Mouse (Mus musculus) midbrain, embryonic 14.5 days (tissue): ENCODE measurements around the gene 6030468B19Rik. TPM values are rescaled to one million over a fixed set of nuclear protein-coding genes. Genes with fewer than 3 reads are reported as not detected.
"Not testable (repeated sequence)": the region's sequence is repeated elsewhere in the genome, so short reads cannot be mapped to it uniquely, and the experiment has no call there.

ENCODE experiments used
- ATAC-seq: fragments of 200-750 bp; cut with Nextera tagmentation; 2 replicates; pipeline ENCODE4 v1.8.0; 2017; ENCODE audit warnings: moderate number of reproducible peaks, moderate library complexity; ENCODE audit not compliant: low FRiP score, low TSS enrichment
- DNase-seq: peaks from one replicate; pipeline ENCODE4 v3.0.0-alpha.2; 2015
- H3K27ac ChIP-seq: fragments of 300-500 bp; sonication (generic); replicated peaks from 2 replicates; pipeline ENCODE4 v1.5.1; 2014; ENCODE audit warnings: mild to moderate bottlenecking, low read depth, low read length, moderate library complexity
- H3K27me3 ChIP-seq: fragments of 300-500 bp; sonication (generic); 2 replicates; pipeline ENCODE4 v1.6.1; 2014; ENCODE audit warnings: low read length, control low read depth, mixed read lengths; ENCODE audit not compliant: control insufficient read depth, insufficient read depth
- H3K36me3 ChIP-seq: fragments of 300-500 bp; sonication (generic); 2 replicates; pipeline ENCODE4 v1.6.1; 2014; ENCODE audit warnings: low read length, control low read depth; ENCODE audit not compliant: control insufficient read depth, insufficient read depth
- H3K4me1 ChIP-seq: fragments of 300-500 bp; sonication (generic); 2 replicates; pipeline ENCODE4 v1.6.1; 2014; ENCODE audit warnings: mild to moderate bottlenecking, antibody characterized with exemption, low read length, control low read depth; ENCODE audit not compliant: control insufficient read depth, insufficient read depth
- H3K4me2 ChIP-seq: fragments of 300-500 bp; sonication (generic); 2 replicates; pipeline ENCODE4 v1.6.1; 2014; ENCODE audit warnings: mild to moderate bottlenecking, low read length, moderate library complexity
- H3K4me3 ChIP-seq: fragments of 300-500 bp; sonication (generic); replicated peaks from 2 replicates; pipeline ENCODE4 v1.5.1; 2014; ENCODE audit warnings: low read depth, low read length
- H3K9ac ChIP-seq: fragments of 300-500 bp; sonication (generic); replicated peaks from 2 replicates; pipeline ENCODE4 v1.6.1; 2014; ENCODE audit warnings: mild to moderate bottlenecking, low read length, moderate library complexity
- H3K9me3 ChIP-seq: fragments of 300-500 bp; sonication (generic); 2 replicates; pipeline ENCODE4 v1.6.1; 2016; ENCODE audit warnings: low read length, control low read depth, mixed read lengths; ENCODE audit not compliant: control insufficient read depth
- WGBS: fragments of 180-500 bp; shearing (Covaris S2); extraction: QIAGEN DNeasy Blood & Tissue Kit; methylation state at CpG from one replicate; pipeline ENCODE4 v1.1.7; 2014; 5-methylcytosine and 5-hydroxymethylcytosine counted together
- polyA plus RNA-seq: library from polyadenylated mRNA; unstranded; fragments of >200 nt; fragmentation: Nextera tagmentation; extraction: Ambion mirVana; gene quantifications from 2 replicates; pipeline ENCODE4 v1.2.1, GENCODE M21; 2014

The 6030468B19Rik gene
- polyA plus RNA-seq, 1 experiment from 2014 or later: not detected

- ATAC-seq (no peak), DNase-seq (no peak)
- Histone ChIP-seq H3K4me2 (peak within 1 kb of the TSS; percentile 53), H3K9me3 (no peaks in the 10 kb centered on the region), H3K4me3 (peak within 1 kb of the TSS; percentile 19; the same call in 1 of the 2 replicates), H3K27ac (no peak within 1 kb of the TSS), H3K4me1 (peaks cover 20% of the 10 kb centered on the region), H3K27me3 (peaks cover 28% of the 10 kb centered on the region), H3K9ac (peak within 1 kb of the TSS; percentile 34; the same call in 1 of the 2 replicates), H3K36me3 (no peaks in the 10 kb centered on the region)
- WGBS: 43% methylated on average over 24 of the region's 24 CpGs
These were observed 15.3 kb upstream of the 6030468B19Rik start, which contains the start of the genes Tmc8 and Tmc6 for GRCm38 (mm10) chr11:117781993-117782704. TSS of gene Tmc8 (plus strand) at chr11:117782076. TSS of gene Tmc6 (minus strand) at chr11:117782198.

DNA sequence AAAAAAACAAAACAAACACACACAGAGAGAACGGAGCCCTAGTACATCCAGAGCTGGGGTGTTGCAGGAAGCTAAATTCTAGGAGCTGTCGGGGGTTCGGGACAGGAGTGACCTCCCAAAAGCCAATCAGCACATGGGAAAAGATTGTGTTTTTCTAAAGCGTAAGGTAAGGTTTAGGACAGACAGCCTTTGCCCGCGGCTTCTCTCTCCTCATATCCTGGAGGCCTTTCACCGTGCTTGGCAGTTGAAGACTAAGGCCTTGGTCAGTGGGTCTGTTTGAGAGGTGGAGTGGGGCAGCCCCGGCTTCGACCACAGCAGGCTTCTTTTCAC lies 14.8 kb upstream of the 6030468B19Rik start:
- 49% methylated on average over 9 of the region's 9 CpGs for WGBS
- peak overlapping the region; percentile 19; the same call in 1 of the 2 replicates for H3K4me3 ChIP-seq
- no peak overlapping the region for H3K27ac ChIP-seq

DNA sequence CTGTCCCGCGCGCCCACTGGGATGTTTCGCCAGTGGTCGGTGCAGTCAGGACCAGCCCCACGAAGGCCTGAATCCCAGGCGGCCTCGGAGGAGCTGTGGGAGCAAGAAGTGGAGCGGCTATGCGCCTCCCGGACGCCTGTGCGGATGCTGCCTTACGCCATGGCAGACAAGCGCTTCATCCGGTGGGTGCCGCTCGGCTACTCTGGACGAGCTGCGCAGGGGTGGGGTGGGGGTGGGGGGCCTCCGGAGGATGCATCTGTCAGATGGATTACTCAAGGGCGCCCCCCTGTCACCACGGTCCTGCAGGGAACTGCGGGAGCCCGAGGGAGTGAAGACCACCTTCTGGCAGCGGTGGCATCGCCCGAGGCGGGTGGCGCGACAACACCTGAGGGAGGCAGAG lies 14.4 kb upstream of the 6030468B19Rik start:
- Histone ChIP-seq H3K4me1 (peaks cover 20% of the 10 kb centered on the region), H3K9ac (peak overlapping the region; percentile 34; the same call in 1 of the 2 replicates), H3K36me3 (no peaks in the 10 kb centered on the region), H3K9me3 (no peaks in the 10 kb centered on the region), H3K27me3 (peaks cover 28% of the 10 kb centered on the region), H3K4me2 (peak overlapping the region; percentile 53), H3K27ac (no peak overlapping the region), H3K4me3 (peak overlapping the region; percentile 19; the same call in 1 of the 2 replicates)
- peak; percentile 86 for DNase-seq
- no peak for ATAC-seq
- WGBS: 3% methylated on average over 31 of the region's 31 CpGs

More for the DNA sequence above, 14.8 kb upstream of the 6030468B19Rik start:
- Histone ChIP-seq H3K4me1 (peaks cover 20% of the 10 kb centered on the region), H3K36me3 (no peaks in the 10 kb centered on the region), H3K27me3 (peaks cover 28% of the 10 kb centered on the region), H3K4me2 (peak overlapping the region; percentile 53), H3K9ac (peak overlapping the region; percentile 34; the same call in 1 of the 2 replicates), H3K9me3 (no peaks in the 10 kb centered on the region)
- DNase-seq (no peak), ATAC-seq (no peak)

GRCm38 (mm10) chr11:117783683-117784309 lies 13.7 kb upstream of the 6030468B19Rik start:
- H3K9ac ChIP-seq: no peak overlapping the region
- peaks cover 28% of the 10 kb centered on the region for H3K27me3 ChIP-seq
- ATAC-seq: no peak
- no peak overlapping the region for H3K27ac ChIP-seq
- 39% methylated on average over 10 of the region's 10 CpGs for WGBS
- H3K4me3 ChIP-seq: no peak overlapping the region
- peak overlapping the region; percentile 53 for H3K4me2 ChIP-seq
- DNase-seq: no peak
- no peaks in the 10 kb centered on the region for H3K36me3 ChIP-seq
- peaks cover 20% of the 10 kb centered on the region for H3K4me1 ChIP-seq
- no peaks in the 10 kb centered on the region for H3K9me3 ChIP-seq

DNA sequence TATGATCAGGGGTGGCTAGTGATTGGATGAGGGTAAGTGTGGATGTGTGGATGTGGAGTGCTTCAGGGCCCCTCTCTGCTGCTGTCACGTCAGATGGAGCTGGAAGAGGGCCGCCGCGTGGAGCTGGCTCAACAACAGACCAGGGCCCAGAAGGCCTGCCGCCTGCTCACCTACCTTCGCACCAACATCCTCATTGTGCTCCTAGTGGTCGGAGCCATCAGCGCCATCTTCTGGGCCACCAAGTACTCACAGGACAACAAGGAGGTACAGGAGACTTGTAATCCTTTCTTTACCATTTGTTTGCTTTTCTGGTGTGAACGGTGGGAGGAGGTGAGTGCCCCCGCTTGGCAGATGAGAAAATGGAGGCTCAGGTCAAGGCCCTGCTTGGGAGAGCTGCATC lies 11.2 kb upstream of the 6030468B19Rik start:
- 6% methylated on average over 10 of the region's 10 CpGs for WGBS

GRCm38 (mm10) chr11:117788481-117788880 lies 9.0 kb upstream of the 6030468B19Rik start:
- H3K9me3 ChIP-seq, H3K4me2 ChIP-seq, H3K4me1 ChIP-seq, H3K36me3 ChIP-seq, DNase-seq, H3K9ac ChIP-seq, H3K27me3 ChIP-seq, H3K4me3 ChIP-seq, H3K27ac ChIP-seq, ATAC-seq: not testable (repeated sequence)
- WGBS: 81% methylated on average over 7 of the region's 7 CpGs

More for the DNA sequence above, 11.2 kb upstream of the 6030468B19Rik start:
- H3K27ac ChIP-seq: no peak overlapping the region
- no peaks in the 10 kb centered on the region for H3K9me3 ChIP-seq
- H3K4me1 ChIP-seq: peaks cover 7% of the 10 kb centered on the region; the same call in 1 of the 2 replicates
- H3K9ac ChIP-seq: no peak overlapping the region
- no peak for ATAC-seq
- H3K4me2 ChIP-seq: no peak overlapping the region
- no peaks in the 10 kb centered on the region for H3K36me3 ChIP-seq
- peak; percentile 72 for DNase-seq
- peaks cover 15% of the 10 kb centered on the region for H3K27me3 ChIP-seq
- no peak overlapping the region for H3K4me3 ChIP-seq

- no peak for ATAC-seq
- peak overlapping the region; percentile 15; the same call in 1 of the 2 replicates for H3K4me2 ChIP-seq
- H3K36me3 ChIP-seq: no peaks in the 10 kb centered on the region
These were observed 7.2 kb upstream of the 6030468B19Rik start for GRCm38 (mm10) chr11:117790286-117790685.

DNA sequence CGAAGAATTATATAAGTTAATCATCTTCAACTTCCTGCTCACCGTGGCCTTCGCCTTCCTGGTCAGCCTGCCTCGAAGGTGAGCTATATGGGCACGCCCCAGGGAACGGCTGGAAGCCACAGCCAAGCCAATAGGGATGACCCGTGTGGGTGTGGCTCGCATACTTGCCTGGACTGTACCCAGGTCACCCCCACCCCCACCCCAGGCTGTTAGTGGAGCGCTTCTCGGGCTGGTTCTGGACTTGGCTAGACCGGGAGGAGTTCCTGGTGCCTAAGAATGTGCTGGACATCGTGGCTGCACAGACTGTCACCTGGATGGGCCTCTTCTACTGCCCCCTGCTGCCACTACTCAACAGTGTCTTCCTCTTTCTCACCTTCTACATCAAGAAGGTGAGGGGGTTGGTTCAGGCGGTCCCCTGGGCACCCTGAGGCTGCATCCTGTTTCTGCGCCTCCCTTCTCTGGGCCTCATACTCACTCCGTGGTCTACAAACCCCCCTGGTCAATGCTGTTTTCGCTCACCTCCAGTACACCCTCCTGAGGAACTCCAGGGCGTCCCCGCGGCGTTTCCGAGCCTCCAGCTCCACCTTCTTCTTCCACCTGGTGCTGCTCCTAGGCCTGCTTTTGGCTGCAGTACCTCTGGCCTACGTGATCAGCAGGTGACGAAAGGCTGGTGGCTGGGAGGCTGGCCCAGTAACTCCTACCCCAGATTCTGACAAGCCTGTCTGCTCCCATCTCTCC lies 6.6 kb upstream of the 6030468B19Rik start:
- Histone ChIP-seq H3K4me2 (peak overlapping the region; percentile 15; the same call in 1 of the 2 replicates), H3K27ac (no peak overlapping the region), H3K9ac (no peak overlapping the region), H3K4me1 (0 out of 2 replicates have a peak, but pooled peaks cover 4% of the 10 kb centered on the region), H3K27me3 (no peaks in the 10 kb centered on the region; the same call in 1 of the 2 replicates), H3K9me3 (no peaks in the 10 kb centered on the region), H3K4me3 (no peak overlapping the region), H3K36me3 (no peaks in the 10 kb centered on the region)
- ATAC-seq: no peak
- no peak for DNase-seq
- 34% methylated on average over 23 of the region's 23 CpGs for WGBS

More at GRCm38 (mm10) chr11:117790286-117790685, 7.2 kb upstream of the 6030468B19Rik start:
- Histone ChIP-seq H3K27ac (no peak overlapping the region), H3K4me3 (no peak overlapping the region), H3K9ac (no peak overlapping the region), H3K9me3 (no peaks in the 10 kb centered on the region), H3K27me3 (no peaks in the 10 kb centered on the region; the same call in 1 of the 2 replicates), H3K4me1 (0 out of 2 replicates have a peak, but pooled peaks cover 4% of the 10 kb centered on the region)
- WGBS: 7% methylated on average over 14 of the region's 14 CpGs
- peak; percentile 71 for DNase-seq
